Mouse (Mus musculus): ENCODE measurements around the gene Cdk13.

GRCm38 (mm10) chr13:17762405-17762804 lies 42.5 kb downstream of the Cdk13 start:
- TF ChIP-seq CTCF (IDR thresholded peaks at IDR 0.05; ENCODE audit: extremely low read depth, insufficient read depth, low read length) (no peak), POLR2A (IDR thresholded peaks at IDR 0.05; ENCODE audit: extremely low read depth, insufficient read depth, low read length) (no peak)
